Mouse (Mus musculus) forebrain, embryonic 11.5 days (tissue): Measurements from ENCODE around the gene Bnip1. TPM values are rescaled to one million over a fixed set of nuclear protein-coding genes. Genes with fewer than 3 reads are reported as not detected.

Source experiments
- ATAC-seq: fragments of 200-750 bp; cut with Nextera tagmentation; replicated peaks from 2 replicates; pipeline ENCODE4 v1.8.0; 2017; ENCODE audit warnings: moderate TSS enrichment; ENCODE audit not compliant: low FRiP score
- DNase-seq: peaks from one replicate; pipeline ENCODE4 v3.0.0-alpha.2; 2017; ENCODE audit warnings: low spot score
- H3K27ac ChIP-seq: fragments of 300-500 bp; sonication (generic); 2 replicates; pipeline ENCODE4 v1.5.1; 2014; ENCODE audit warnings: low read depth, low read length
- H3K27me3 ChIP-seq: fragments of 300-500 bp; sonication (generic); 2 replicates; pipeline ENCODE4 v1.6.1; 2014; ENCODE audit warnings: mild to moderate bottlenecking, low read length, mixed read lengths; ENCODE audit not compliant: control insufficient read depth, insufficient read depth
- H3K36me3 ChIP-seq: fragments of 300-500 bp; sonication (generic); 2 replicates; pipeline ENCODE4 v1.6.1; 2014; ENCODE audit warnings: mild to moderate bottlenecking, low read length, moderate library complexity, mixed read lengths; ENCODE audit not compliant: control insufficient read depth, insufficient read depth
- H3K4me1 ChIP-seq: fragments of 300-500 bp; sonication (generic); replicated peaks from 2 replicates; pipeline ENCODE4 v1.6.1; 2014; ENCODE audit warnings: low read length, mixed read lengths; ENCODE audit not compliant: control insufficient read depth, insufficient read depth
- H3K4me2 ChIP-seq: fragments of 300-500 bp; sonication (generic); 2 replicates; pipeline ENCODE4 v1.6.1; 2014; ENCODE audit warnings: low read depth, mild to moderate bottlenecking, low read length, moderate library complexity, mixed read lengths; ENCODE audit not compliant: severe bottlenecking
- H3K4me3 ChIP-seq: fragments of 300-500 bp; sonication (generic); 2 replicates; pipeline ENCODE4 v1.5.1; 2014; ENCODE audit warnings: low read depth, low read length
- H3K9ac ChIP-seq: fragments of 300-500 bp; sonication (generic); 2 replicates; pipeline ENCODE4 v1.6.1; 2014; ENCODE audit warnings: low read length
- H3K9me3 ChIP-seq: fragments of 300-500 bp; sonication (generic); 2 replicates; pipeline ENCODE4 v1.6.1; 2016; ENCODE audit warnings: low read length, mixed read lengths; ENCODE audit not compliant: control insufficient read depth
- WGBS: fragments of 180-500 bp; shearing (Covaris S2); extraction: QIAGEN DNeasy Blood & Tissue Kit; methylation state at CpG from one replicate; pipeline ENCODE4 v1.1.7; 2014; 5-methylcytosine and 5-hydroxymethylcytosine counted together
- polyA plus RNA-seq: library from polyadenylated mRNA; unstranded; fragments of >200 nt; fragmentation: Nextera tagmentation; extraction: Ambion mirVana; gene quantifications from 2 replicates; pipeline ENCODE4 v1.2.1, GENCODE M21; 2014

Gene Bnip1
- polyA plus RNA-seq, 1 experiment from 2014 or later, result 46.1 TPM

DNA sequence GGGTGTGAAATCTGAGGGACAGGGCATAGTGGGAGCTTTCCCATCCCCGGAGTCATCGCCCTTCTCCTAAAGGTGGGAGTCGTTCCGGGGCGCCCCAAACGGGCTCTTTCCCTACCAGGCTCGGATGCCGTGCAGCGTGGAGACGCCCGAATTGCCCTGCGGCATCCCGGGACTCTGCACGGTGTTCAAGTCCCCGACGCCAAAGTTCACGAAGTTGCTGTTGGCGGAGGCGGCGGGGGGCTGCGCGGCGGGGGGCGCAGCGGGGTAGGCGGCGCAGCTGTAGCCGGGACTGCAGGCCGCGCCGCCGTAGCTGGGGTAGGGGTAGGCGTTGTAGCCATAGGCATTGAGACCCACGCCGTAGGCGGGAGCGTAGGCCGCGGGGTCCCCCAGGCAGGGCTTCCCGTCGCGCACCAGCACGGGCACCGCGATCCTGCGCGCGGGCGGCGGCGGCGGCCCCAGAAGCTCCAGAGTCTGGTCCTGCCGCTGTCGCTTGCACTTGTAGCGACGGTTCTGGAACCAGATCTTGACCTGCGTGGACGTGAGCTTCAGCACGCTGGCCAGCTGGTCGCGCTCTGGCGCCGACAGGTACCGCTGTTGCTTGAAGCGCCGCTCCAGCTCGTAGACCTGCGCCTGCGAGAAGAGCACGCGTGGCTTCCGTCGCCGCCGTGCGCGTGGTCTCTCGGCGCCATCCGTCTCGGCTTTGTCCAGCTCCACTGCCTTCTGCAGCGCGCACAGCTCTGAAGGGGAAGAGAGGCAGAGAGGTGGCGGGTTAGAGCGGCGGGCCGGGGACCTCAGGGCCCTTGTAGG lies 58.2 kb downstream of the Bnip1 start:
- Histone ChIP-seq H3K36me3 (no peaks in the 10 kb centered on the region), H3K9me3 (no peaks in the 10 kb centered on the region), H3K9ac (no peak overlapping the region), H3K4me2 (no peak overlapping the region), H3K27me3 (peaks cover 99% of the 10 kb centered on the region), H3K27ac (no peak overlapping the region), H3K4me1 (peaks cover 4% of the 10 kb centered on the region; the same call in 1 of the 2 replicates), H3K4me3 (no peak overlapping the region)
- DNase-seq (peak; percentile 66), ATAC-seq (no peak)
- WGBS, result under 1% methylated on average over 85 of the region's 87 CpGs

DNA sequence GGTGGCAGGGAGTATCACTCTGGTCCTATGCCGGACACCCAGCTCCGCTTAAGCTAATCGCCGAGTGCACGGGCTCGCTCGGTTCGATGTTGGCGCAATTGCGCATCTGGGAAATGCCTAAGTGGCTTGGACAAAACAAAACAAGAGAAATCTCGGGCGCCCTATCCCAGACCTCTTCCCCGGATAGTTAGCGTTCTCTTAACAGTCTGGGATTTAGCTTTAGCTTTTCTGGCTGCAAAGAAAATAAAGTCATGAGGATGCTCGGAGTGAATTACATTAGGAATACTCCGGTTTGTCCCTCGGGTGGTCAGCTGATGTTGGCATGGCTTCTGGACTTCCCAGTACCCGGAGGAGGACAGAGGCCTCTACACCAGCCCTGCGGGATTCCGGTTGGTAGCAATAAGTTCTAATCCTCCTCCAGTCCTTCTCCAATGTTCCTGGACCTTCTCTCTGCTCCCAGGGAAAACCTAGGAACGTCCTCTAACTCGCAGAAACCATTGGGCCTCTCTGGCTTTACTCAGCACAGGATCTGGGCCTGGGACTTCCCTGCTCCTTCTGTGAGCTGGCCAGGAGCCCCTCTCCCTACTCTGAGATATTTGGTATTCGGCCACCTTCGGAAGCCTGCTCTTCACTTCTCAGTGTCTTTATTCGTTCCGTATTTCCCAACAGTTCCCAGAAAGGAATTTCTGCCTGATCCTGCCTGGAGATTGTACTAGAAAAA lies 59.0 kb downstream of the Bnip1 start:
- ATAC-seq (no peak), DNase-seq (no peak)
- Histone ChIP-seq H3K4me3 (no peak overlapping the region), H3K36me3 (no peaks in the 10 kb centered on the region), H3K4me1 (peaks cover 4% of the 10 kb centered on the region; the same call in 1 of the 2 replicates), H3K9me3 (no peaks in the 10 kb centered on the region), H3K4me2 (no peak overlapping the region), H3K27ac (no peak overlapping the region), H3K9ac (no peak overlapping the region), H3K27me3 (peaks cover 100% of the 10 kb centered on the region)
- WGBS, result 1% methylated on average over 26 of the region's 26 CpGs

DNA sequence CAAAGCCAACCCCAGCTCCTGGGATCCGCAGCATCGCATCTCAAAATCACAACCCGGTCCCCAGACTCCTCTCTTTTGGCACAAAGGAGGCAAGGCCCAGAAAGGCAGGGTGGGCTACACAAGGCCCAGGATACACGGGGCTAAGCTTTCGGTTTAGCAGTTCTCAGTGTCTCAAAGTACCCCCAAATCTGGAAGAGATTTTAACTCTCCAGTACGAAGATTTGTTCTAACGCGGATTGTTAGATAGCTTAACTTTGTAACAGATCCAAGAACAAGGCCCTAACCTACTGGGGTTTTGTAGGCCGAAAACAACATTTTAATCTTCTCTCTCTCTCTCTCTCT lies 59.5 kb downstream of the Bnip1 start:
- peak; percentile 39 for DNase-seq

DNA sequence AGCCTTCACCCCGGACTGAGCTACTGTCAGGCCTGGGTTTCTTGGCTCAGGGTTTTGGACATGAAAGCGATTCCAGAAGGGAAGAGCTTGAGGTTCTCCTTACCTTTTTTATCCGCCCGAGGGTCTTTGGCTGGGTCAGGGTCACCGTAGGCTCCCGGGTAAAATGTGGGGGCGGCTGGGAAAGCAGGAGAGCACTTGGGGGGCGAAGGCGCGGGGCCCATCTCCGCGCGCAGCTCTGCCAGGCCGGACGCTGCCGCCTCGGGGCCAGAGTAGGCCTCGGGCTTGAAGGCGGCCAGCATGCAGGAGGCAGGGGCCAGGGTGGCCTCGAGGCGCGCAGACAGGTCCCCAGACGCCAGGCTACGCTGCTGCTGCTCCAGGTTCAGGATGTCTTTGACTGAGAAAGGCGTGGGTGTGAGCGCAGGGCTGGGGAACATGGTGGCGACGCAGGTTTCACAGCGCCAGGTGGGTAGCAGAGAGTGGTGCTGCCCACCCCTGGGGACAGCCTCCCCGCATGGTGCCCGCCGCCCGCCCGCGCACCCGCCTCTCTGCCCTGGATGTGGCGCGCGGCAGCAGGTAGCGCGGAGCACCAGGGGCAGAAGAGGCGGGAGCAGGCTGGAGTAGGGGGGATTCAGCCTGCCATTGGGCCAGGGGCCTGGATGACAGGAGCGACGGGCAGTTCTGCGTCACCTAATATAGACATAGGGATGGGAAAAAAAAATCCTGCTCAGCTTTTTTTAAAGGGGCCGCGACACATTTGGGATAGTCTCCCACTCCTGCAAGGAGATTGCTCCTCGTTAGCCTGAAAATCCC lies 60.3 kb downstream of the Bnip1 start:
- no peak overlapping the region for H3K27ac ChIP-seq
- DNase-seq, result peak; percentile 52

More for the DNA sequence above, 59.5 kb downstream of the Bnip1 start:
- Histone ChIP-seq H3K9me3 (no peaks in the 10 kb centered on the region), H3K4me3 (no peak overlapping the region), H3K36me3 (no peaks in the 10 kb centered on the region), H3K4me1 (peaks cover 4% of the 10 kb centered on the region; the same call in 1 of the 2 replicates), H3K4me2 (no peak overlapping the region), H3K9ac (no peak overlapping the region), H3K27ac (no peak overlapping the region), H3K27me3 (peaks cover 100% of the 10 kb centered on the region)
- no peak for ATAC-seq
- whole genome bisulfite sequencing, result 2% methylated on average over 9 of the region's 9 CpGs

DNA sequence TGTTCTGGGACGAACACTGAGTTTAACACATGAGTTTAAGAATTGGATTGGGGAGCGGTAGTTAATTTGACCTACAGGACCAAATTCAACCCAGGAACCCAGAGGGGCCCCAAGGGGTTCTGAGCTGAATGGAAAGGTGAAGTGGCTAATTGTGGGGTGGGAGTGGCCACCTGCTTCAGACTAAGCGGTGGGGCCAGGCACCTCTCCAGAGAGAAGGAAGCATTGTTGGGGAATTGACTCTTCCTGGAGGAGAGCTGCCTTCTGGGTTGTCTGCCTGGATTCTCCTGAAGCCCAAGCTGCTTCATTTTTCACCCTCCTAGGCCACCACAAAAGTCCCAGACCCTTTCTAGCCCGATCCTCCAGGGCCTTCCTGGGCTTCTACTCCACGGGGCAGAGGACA lies 61.1 kb downstream of the Bnip1 start:
- ATAC-seq (no peak), DNase-seq (peak; percentile 47)
- Histone ChIP-seq H3K4me3 (no peak overlapping the region), H3K36me3 (no peaks in the 10 kb centered on the region), H3K27ac (no peak overlapping the region), H3K27me3 (peaks cover 93% of the 10 kb centered on the region), H3K4me1 (peaks cover 4% of the 10 kb centered on the region; the same call in 1 of the 2 replicates), H3K9me3 (no peaks in the 10 kb centered on the region), H3K4me2 (no peak overlapping the region), H3K9ac (no peak overlapping the region)
- under 1% methylated on average over 5 of the region's 5 CpGs for WGBS

More for the DNA sequence above, 60.3 kb downstream of the Bnip1 start:
- peaks cover 97% of the 10 kb centered on the region for H3K27me3 ChIP-seq
- no peaks in the 10 kb centered on the region for H3K36me3 ChIP-seq
- no peak for ATAC-seq
- H3K4me1 ChIP-seq, result peaks cover 4% of the 10 kb centered on the region; the same call in 1 of the 2 replicates
- no peaks in the 10 kb centered on the region for H3K9me3 ChIP-seq
- H3K4me2 ChIP-seq, result no peak overlapping the region
- H3K4me3 ChIP-seq, result no peak overlapping the region
- no peak overlapping the region for H3K9ac ChIP-seq
- under 1% methylated on average over 48 of the region's 48 CpGs for WGBS

Other genes starting within 250 kb of the Bnip1 start
- 139 and 145 TPM in 2 replicates for gene Ergic1, start 219.6 kb upstream of the Bnip1 start, polyA plus RNA-seq
- gene Dusp1, start 218.9 kb upstream of the Bnip1 start, polyA plus RNA-seq, result 35.7 and 37.6 TPM in 2 replicates
- gene Atp6v0e, start 117.8 kb upstream of the Bnip1 start, polyA plus RNA-seq, result 87.3 and 94.7 TPM in 2 replicates
- 2.8 TPM in 2 replicates for gene Crebrf, start 65.4 kb upstream of the Bnip1 start, polyA plus RNA-seq
- gene Nkx2-5, start 63.9 kb downstream of the Bnip1 start, polyA plus RNA-seq, result not detected in 2 replicates
- gene Kifc5b, start 136.0 kb downstream of the Bnip1 start, polyA plus RNA-seq, result 11.1 and 11.3 TPM in 2 replicates
- 4.5 and 4.9 TPM in 2 replicates for gene Phf1, start 152.0 kb downstream of the Bnip1 start, polyA plus RNA-seq
- 141 and 154 TPM in 2 replicates for gene Cuta, start 158.5 kb downstream of the Bnip1 start, polyA plus RNA-seq
- 3.2 and 4.2 TPM in 2 replicates for gene Syngap1, start 160.2 kb downstream of the Bnip1 start, polyA plus RNA-seq
- gene Zbtb9, start 192.1 kb downstream of the Bnip1 start, polyA plus RNA-seq, result 13.7 and 13.9 TPM in 2 replicates
- gene Bak1, start 247.9 kb downstream of the Bnip1 start, polyA plus RNA-seq, result 6.6 and 7.6 TPM in 2 replicates